In genomic region chr10:106469855-106470532, GRCm38 (mm10) we compare ENCODE assay signal across 8 mouse cellular contexts. TPM values are rescaled to one million over a fixed set of nuclear protein-coding genes. Genes with fewer than 3 reads are reported as not detected.
DNase-seq lines count a peak whose midpoint lies in the region; ATAC-seq lines count a peak whose summit lies in the region.

Gene Ppfia2, plus strand, starts transcription at chr10:106470339.

- peaks cover 10% of the 10 kb centered on the region for H3K4me1 ChIP-seq in heart, embryonic 12.5 days (replicated peaks)
- H3K4me1 ChIP-seq in kidney, embryonic 16.5 days (ENCODE audit: insufficient read depth, low read length), result no peaks in the 10 kb centered on the region
- peaks cover 17% of the 10 kb centered on the region; the same call in 1 of the 2 replicates for H3K4me1 ChIP-seq in limb, embryonic 13.5 days

- no peak within 1 kb of the TSS for H3K27ac ChIP-seq in heart, embryonic 12.5 days (ENCODE audit: poor library complexity, severe bottlenecking)
- H3K27ac ChIP-seq in kidney, embryonic 16.5 days (ENCODE audit: low read length), result no peak within 1 kb of the TSS
- H3K27ac ChIP-seq in limb, embryonic 13.5 days, result no peak within 1 kb of the TSS

- peak within 1 kb of the TSS; percentile 56 for H3K4me3 ChIP-seq in heart, embryonic 12.5 days
- peak within 1 kb of the TSS; percentile 56 for H3K4me3 ChIP-seq in kidney, embryonic 16.5 days (ENCODE audit: low read length)
- peak within 1 kb of the TSS; percentile 52 for H3K4me3 ChIP-seq in limb, embryonic 13.5 days

- peak within 1 kb of the TSS; percentile 72 for H3K4me2 ChIP-seq in heart, embryonic 12.5 days
- H3K4me2 ChIP-seq in kidney, embryonic 16.5 days (replicated peaks; ENCODE audit: low read depth, low read length), result peak within 1 kb of the TSS; percentile 78
- peak within 1 kb of the TSS; percentile 89 for H3K4me2 ChIP-seq in limb, embryonic 13.5 days (replicated peaks)

- H3K9ac ChIP-seq in heart, embryonic 12.5 days, result 0 out of 2 replicates have a peak within 1 kb of the TSS, but pooled peaks have one; percentile 0
- peak within 1 kb of the TSS; percentile 37; the same call in 1 of the 2 replicates for H3K9ac ChIP-seq in kidney, embryonic 16.5 days (replicated peaks; ENCODE audit: low read length)
- peak within 1 kb of the TSS; percentile 40 for H3K9ac ChIP-seq in limb, embryonic 13.5 days

- H3K36me3 ChIP-seq in heart, embryonic 12.5 days, result no peaks in the 10 kb centered on the region
- H3K36me3 ChIP-seq in kidney, embryonic 16.5 days (ENCODE audit: insufficient read depth, low read length), result no peaks in the 10 kb centered on the region
- H3K36me3 ChIP-seq in limb, embryonic 13.5 days, result no peaks in the 10 kb centered on the region

- DNase-seq in gastrocnemius, adult 18-20 months (ENCODE audit: low spot score), result peak; percentile 1
- DNase-seq in gastrocnemius, postnatal 36 days, result no peak
- DNase-seq in embryo, embryonic 9.5 days (ENCODE audit: extremely low spot score), result peak; percentile 45
- DNase-seq in neural tube, embryonic 10.5 days (ENCODE audit: extremely low spot score, low spot score), result peak; percentile 61
- no peak for DNase-seq in spleen, postnatal 14 days (ENCODE audit: low spot score in 2 of 2)

- peak; percentile 48; the same call in 1 of the 2 replicates for ATAC-seq in heart, embryonic 12.5 days (ENCODE audit: insufficient number of reproducible peaks, low FRiP score)
- ATAC-seq in kidney, embryonic 16.5 days (ENCODE audit: low FRiP score, low TSS enrichment), result peak; percentile 75
- peak; percentile 83 for ATAC-seq in limb, embryonic 13.5 days (ENCODE audit: low FRiP score, low read depth)

- no peaks in the 10 kb centered on the region for H3K9me3 ChIP-seq in heart, embryonic 12.5 days (replicated peaks)
- H3K9me3 ChIP-seq in kidney, embryonic 16.5 days (ENCODE audit: low read length), result no peaks in the 10 kb centered on the region
- H3K9me3 ChIP-seq in limb, embryonic 13.5 days, result no peaks in the 10 kb centered on the region

- 1% methylated on average over 30 of the region's 30 CpGs for WGBS in heart, embryonic 12.5 days
- under 1% methylated on average over 30 of the region's 30 CpGs for WGBS in kidney, embryonic 16.5 days
- WGBS in limb, embryonic 13.5 days, result under 1% methylated on average over 30 of the region's 30 CpGs

- peaks cover 17% of the 10 kb centered on the region for H3K27me3 ChIP-seq in heart, embryonic 12.5 days (replicated peaks)
- peaks cover 30% of the 10 kb centered on the region for H3K27me3 ChIP-seq in kidney, embryonic 16.5 days (ENCODE audit: insufficient read depth, low read length)
- H3K27me3 ChIP-seq in limb, embryonic 13.5 days, result peaks cover 40% of the 10 kb centered on the region

- intact Hi-C loops in gastrocnemius, postnatal 36 days (cut with DNase I), result no loop called here

RNA-seq across cellular contexts. Expression of gene Ppfia2, which starts in this region (rescaled TPM):
- under 1 TPM; 0.07 to 0.24 TPM for total RNA-seq in gastrocnemius, adult 18-20 months (2021)
- total RNA-seq in gastrocnemius, postnatal 36 days (2021), result under 1 TPM in 1 of 2 experiments, not detected in 1; 0.13 TPM
- 0.18 and 0.20 TPM in 2 replicates for polyA plus RNA-seq in heart, embryonic 12.5 days (2016; fragmentation: Nextera tagmentation; extraction: Ambion mirVana)
- 0.30 and 0.42 TPM in 2 replicates for polyA plus RNA-seq in kidney, embryonic 16.5 days (2015; fragmentation: Nextera tagmentation; extraction: Ambion mirVana)
- polyA plus RNA-seq in limb, embryonic 13.5 days (2015; fragmentation: Nextera tagmentation; extraction: Ambion mirVana), result 0.59 and 0.63 TPM in 2 replicates

Comparison
In these comparisons a context has a peak if more than half of its experiments do, and no peak if none do; other contexts are left out.
1. Peak in DNase-seq in gastrocnemius, adult 18-20 months; RNA of the gene not detected or under 1 TPM.
2. Peak in ATAC-seq, H3K4me3 ChIP-seq, H3K9ac ChIP-seq and H3K4me2 ChIP-seq in heart, embryonic 12.5 days; RNA of the gene not detected or under 1 TPM.
3. Peak in ATAC-seq, H3K4me3 ChIP-seq, H3K9ac ChIP-seq and H3K4me2 ChIP-seq in kidney, embryonic 16.5 days; RNA of the gene not detected or under 1 TPM.
4. Peak in ATAC-seq, H3K4me3 ChIP-seq, H3K9ac ChIP-seq and H3K4me2 ChIP-seq in limb, embryonic 13.5 days; RNA of the gene not detected or under 1 TPM.
5. DNase-seq: peak in embryo, embryonic 9.5 days (single experiment) and neural tube, embryonic 10.5 days (single experiment); none in gastrocnemius, postnatal 36 days (0 of 2) and spleen, postnatal 14 days (0 of 2).
6. Peak in every context shown above with its lines, with median percentiles within 50 percentile points of each other: ATAC-seq, H3K4me2 ChIP-seq, H3K4me3 ChIP-seq and H3K9ac ChIP-seq.